Mouse (Mus musculus) lung, embryonic 15.5 days (tissue): ENCODE measurements around the gene Dnajc11. TPM values are rescaled to one million over a fixed set of nuclear protein-coding genes. Genes with fewer than 3 reads are reported as not detected.
A peak's percentile ranks its signal among the peaks of the same experiment; 100 is the strongest.

ENCODE experiments used
- ATAC-seq: fragments of 200-750 bp; cut with Nextera tagmentation; 2 replicates; pipeline ENCODE4 v1.8.0; 2017; ENCODE audit warnings: moderate number of reproducible peaks, borderline replicate concordance; ENCODE audit not compliant: low FRiP score, low TSS enrichment; ENCODE audit errors: extremely low read depth
- H3K27ac ChIP-seq: fragments of 300-500 bp; sonication (generic); 2 replicates; pipeline ENCODE4 v1.5.1; 2015; ENCODE audit warnings: moderate library complexity, mild to moderate bottlenecking, inconsistent platforms
- H3K27me3 ChIP-seq: fragments of 300-500 bp; sonication (generic); 2 replicates; pipeline ENCODE4 v1.6.1; 2015; ENCODE audit warnings: inconsistent platforms
- H3K36me3 ChIP-seq: fragments of 300-500 bp; sonication (generic); 2 replicates; pipeline ENCODE4 v1.6.1; 2015; ENCODE audit warnings: inconsistent platforms
- H3K4me1 ChIP-seq: fragments of 300-500 bp; sonication (generic); 2 replicates; pipeline ENCODE4 v1.6.1; 2015; ENCODE audit warnings: inconsistent platforms
- H3K4me2 ChIP-seq: fragments of 300-500 bp; sonication (generic); 2 replicates; pipeline ENCODE4 v1.6.1; 2015; ENCODE audit warnings: inconsistent platforms, mild to moderate bottlenecking, moderate library complexity
- H3K4me3 ChIP-seq: fragments of 300-500 bp; sonication (generic); 2 replicates; pipeline ENCODE4 v1.5.1; 2015; ENCODE audit warnings: mild to moderate bottlenecking, inconsistent platforms
- H3K9ac ChIP-seq: fragments of 300-500 bp; sonication (generic); 2 replicates; pipeline ENCODE4 v1.6.1; 2015; ENCODE audit warnings: inconsistent platforms
- H3K9me3 ChIP-seq: fragments of 300-500 bp; sonication (generic); 2 replicates; pipeline ENCODE4 v1.6.1; 2016; ENCODE audit warnings: inconsistent platforms
- WGBS: fragments of 180-500 bp; shearing (Covaris S2); methylation state at CpG from one replicate; pipeline ENCODE4 v1.1.7; 2015; 5-methylcytosine and 5-hydroxymethylcytosine counted together
- polyA plus RNA-seq: library from polyadenylated mRNA; unstranded; fragments of >200 nt; fragmentation: Nextera tagmentation; extraction: Ambion mirVana; gene quantifications from 2 replicates; pipeline ENCODE4 v1.2.1, GENCODE M21; 2015

Gene Dnajc11
- polyA plus RNA-seq, 1 experiment from 2014 or later, result 64.4 TPM

GRCm38 (mm10) chr4:151993035-151993434, 59.5 kb downstream of the Dnajc11 start:
- no peaks in the 10 kb centered on the region for H3K9me3 ChIP-seq
- H3K4me1 ChIP-seq, result peaks cover 36% of the 10 kb centered on the region
- WGBS, result 40% methylated on average over 6 of the region's 6 CpGs
- peak overlapping the region; percentile 12 for H3K4me2 ChIP-seq
- H3K27me3 ChIP-seq, result no peaks in the 10 kb centered on the region
- ATAC-seq, result no peak
- H3K9ac ChIP-seq, result 0 out of 2 replicates have a peak overlapping the region, but pooled peaks have one; percentile 7
- H3K36me3 ChIP-seq, result peaks cover 30% of the 10 kb centered on the region
- H3K4me3 ChIP-seq, result no peak overlapping the region; the same call in 1 of the 2 replicates
- H3K27ac ChIP-seq, result 0 out of 2 replicates have a peak overlapping the region, but pooled peaks have one; percentile 15

DNA sequence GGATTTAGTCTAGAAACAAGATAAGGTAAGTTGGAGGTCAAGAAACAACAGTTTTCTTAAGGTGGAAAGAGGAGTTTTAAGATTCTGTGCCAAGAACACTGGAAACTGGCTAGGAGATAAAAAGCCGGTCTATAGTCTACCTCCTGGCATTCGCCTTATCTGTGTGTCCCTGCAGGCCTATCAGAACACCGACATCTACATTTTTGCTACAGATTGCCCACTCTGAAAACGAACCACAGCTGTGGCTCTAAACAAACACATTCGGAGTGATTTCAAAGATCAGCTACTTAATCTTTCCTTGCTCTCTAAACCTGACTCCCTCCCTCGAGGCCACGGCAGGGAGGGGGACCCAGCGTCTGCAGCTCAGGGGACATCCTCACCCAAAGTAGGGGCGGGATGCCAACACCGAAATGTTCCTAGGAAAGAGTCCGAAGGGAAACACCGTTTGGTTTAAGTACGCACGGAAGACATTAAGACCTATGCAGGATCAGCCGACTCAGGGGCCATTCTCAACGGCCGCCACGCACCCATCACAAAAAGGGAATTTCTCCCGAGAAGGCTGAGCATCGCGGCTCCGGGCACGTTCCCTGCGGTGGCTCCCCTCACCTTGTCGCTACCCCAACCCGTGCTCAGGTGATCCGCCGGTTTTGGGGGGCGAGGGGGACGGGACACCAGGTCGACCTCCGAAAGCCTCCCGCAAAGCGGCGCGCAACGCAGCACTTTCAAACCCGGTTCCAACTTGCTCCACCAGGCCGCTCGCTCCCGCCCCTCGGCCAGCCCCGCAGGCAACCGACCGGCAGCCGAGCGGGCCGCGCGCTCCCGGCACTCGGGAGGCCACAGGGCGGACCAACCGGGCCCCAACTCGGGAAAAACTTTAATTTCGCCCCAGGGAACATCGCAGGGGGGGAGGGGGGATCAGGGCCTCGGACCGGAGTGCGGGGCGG, 61.0 kb downstream of the Dnajc11 start:
- Histone ChIP-seq H3K4me2 (peak overlapping the region; percentile 93), H3K9me3 (no peaks in the 10 kb centered on the region), H3K36me3 (peaks cover 30% of the 10 kb centered on the region), H3K4me1 (peaks cover 29% of the 10 kb centered on the region), H3K27me3 (no peaks in the 10 kb centered on the region), H3K4me3 (peak overlapping the region; percentile 100), H3K27ac (peak overlapping the region; percentile 87), H3K9ac (peak overlapping the region; percentile 80)
- WGBS, result 1% methylated on average over 57 of the region's 61 CpGs
- peak; percentile 0; the same call in 1 of the 2 replicates for ATAC-seq

GRCm38 (mm10) chr4:151995371-151996172, 62.1 kb downstream of the Dnajc11 start:
- Histone ChIP-seq H3K4me1 (peaks cover 29% of the 10 kb centered on the region), H3K36me3 (peaks cover 24% of the 10 kb centered on the region), H3K27me3 (no peaks in the 10 kb centered on the region), H3K27ac (peak overlapping the region; percentile 87), H3K9ac (peak overlapping the region; percentile 80), H3K4me3 (peak overlapping the region; percentile 100), H3K9me3 (no peaks in the 10 kb centered on the region), H3K4me2 (peak overlapping the region; percentile 93)
- under 1% methylated on average over 80 of the region's 111 CpGs for WGBS
- peak; percentile 35; the same call in 1 of the 2 replicates for ATAC-seq

DNA sequence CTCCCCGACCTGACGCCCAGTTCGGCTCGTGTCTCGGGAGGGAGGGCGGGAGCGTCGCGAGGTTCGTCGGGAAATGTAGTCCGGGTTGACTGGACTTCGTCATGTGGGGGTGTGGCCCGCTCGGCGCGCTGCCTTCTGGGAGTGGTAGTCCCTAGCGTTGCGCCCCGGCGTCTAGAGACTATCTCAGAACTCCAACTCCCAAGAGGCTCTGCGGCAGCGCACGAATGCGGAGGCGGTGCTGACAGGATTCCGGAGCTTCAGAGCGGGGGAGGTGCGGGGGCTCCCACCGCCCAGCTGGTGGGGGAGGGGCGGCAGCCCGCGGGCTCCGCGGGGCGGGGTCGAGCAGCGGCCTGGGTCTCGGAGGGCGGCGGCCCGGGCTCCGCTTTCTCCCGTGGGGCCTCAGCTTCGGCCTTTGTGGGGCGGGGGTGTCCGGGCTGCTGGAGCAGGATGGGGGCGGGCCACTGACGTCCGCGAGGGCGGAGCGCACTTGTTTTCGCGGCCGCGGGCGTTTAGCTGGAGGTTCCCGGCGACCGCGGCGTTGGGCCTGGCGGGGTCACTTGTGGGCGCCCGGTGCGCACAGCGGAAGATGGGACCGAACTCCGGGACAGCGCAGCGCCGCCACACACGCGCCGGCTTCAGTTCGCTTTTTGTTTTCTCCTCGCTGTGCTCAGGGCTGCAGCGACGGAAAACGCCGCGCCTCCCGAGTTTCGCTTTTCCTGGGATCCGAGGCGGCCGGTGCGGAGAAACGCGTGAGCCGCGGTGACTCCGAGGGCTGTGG, 62.9 kb downstream of the Dnajc11 start, which contains the start of gene Phf13:
Gene Phf13 (minus strand): TSS at position 86 of the 778 bp plus-strand sequence.
- Histone ChIP-seq H3K36me3 (peaks cover 16% of the 10 kb centered on the region), H3K27me3 (no peaks in the 10 kb centered on the region), H3K4me3 (peak within 1 kb of the TSS; percentile 100), H3K9me3 (no peaks in the 10 kb centered on the region), H3K4me2 (peak within 1 kb of the TSS; percentile 93), H3K27ac (peak within 1 kb of the TSS; percentile 87), H3K9ac (peak within 1 kb of the TSS; percentile 80), H3K4me1 (peaks cover 32% of the 10 kb centered on the region)
- WGBS, result 1% methylated on average over 88 of the region's 94 CpGs
- ATAC-seq, result peak; percentile 97

- Histone ChIP-seq H3K4me1 (peaks cover 32% of the 10 kb centered on the region), H3K36me3 (peaks cover 10% of the 10 kb centered on the region), H3K4me3 (peak overlapping the region; percentile 100), H3K27me3 (no peaks in the 10 kb centered on the region), H3K9me3 (no peaks in the 10 kb centered on the region), H3K27ac (peak overlapping the region; percentile 80), H3K4me2 (peak overlapping the region; percentile 66), H3K9ac (peak overlapping the region; percentile 80)
- WGBS, result 1% methylated on average over 13 of the region's 13 CpGs
- no peak for ATAC-seq
Observed at GRCm38 (mm10) chr4:151996951-151997222, 63.4 kb downstream of the Dnajc11 start.

GRCm38 (mm10) chr4:151997701-151998100, 64.2 kb downstream of the Dnajc11 start:
- no peak for ATAC-seq
- Histone ChIP-seq H3K9ac (0 out of 2 replicates have a peak overlapping the region, but pooled peaks have one; percentile 80), H3K9me3 (no peaks in the 10 kb centered on the region), H3K36me3 (peaks cover 2% of the 10 kb centered on the region; the same call in 1 of the 2 replicates), H3K4me1 (peaks cover 30% of the 10 kb centered on the region), H3K4me3 (peak overlapping the region; percentile 100; the same call in 1 of the 2 replicates), H3K4me2 (peak overlapping the region; percentile 66), H3K27ac (no peak overlapping the region), H3K27me3 (no peaks in the 10 kb centered on the region)
- 60% methylated on average over 3 of the region's 3 CpGs for WGBS

DNA sequence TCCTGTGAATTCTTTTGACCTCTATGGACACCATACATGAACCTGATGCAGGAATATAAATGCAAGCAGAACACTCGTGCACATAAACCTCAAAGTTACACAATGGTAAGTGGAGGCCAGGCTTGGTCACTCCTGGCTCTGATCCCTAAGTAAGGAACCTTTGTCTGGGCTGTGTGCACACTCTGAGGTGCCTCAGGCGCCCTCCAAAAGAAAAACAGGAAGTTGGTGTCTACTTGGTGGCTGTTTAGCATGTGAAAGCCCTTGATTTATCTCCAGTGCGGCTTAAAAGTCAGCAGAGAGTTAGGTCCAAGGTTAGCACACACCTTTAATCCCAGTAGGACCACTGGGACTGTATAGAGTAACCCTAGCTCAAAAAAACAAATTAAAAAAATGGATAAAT, 66.0 kb downstream of the Dnajc11 start:
- H3K4me3 ChIP-seq, result no peak overlapping the region
- no peak overlapping the region for H3K4me2 ChIP-seq
- H3K27me3 ChIP-seq, result no peaks in the 10 kb centered on the region
- no peaks in the 10 kb centered on the region for H3K9me3 ChIP-seq
- WGBS, result 61% methylated on average over 3 of the region's 3 CpGs
- ATAC-seq, result no peak
- no peak overlapping the region for H3K27ac ChIP-seq
- H3K4me1 ChIP-seq, result peaks cover 13% of the 10 kb centered on the region
- H3K36me3 ChIP-seq, result no peaks in the 10 kb centered on the region
- no peak overlapping the region for H3K9ac ChIP-seq

GRCm38 (mm10) chr4:152000906-152001305, 67.4 kb downstream of the Dnajc11 start:
- Histone ChIP-seq H3K4me3 (no peak overlapping the region), H3K27ac (no peak overlapping the region), H3K4me1 (peaks cover 10% of the 10 kb centered on the region), H3K4me2 (no peak overlapping the region), H3K9ac (no peak overlapping the region), H3K36me3 (no peaks in the 10 kb centered on the region), H3K9me3 (no peaks in the 10 kb centered on the region), H3K27me3 (no peaks in the 10 kb centered on the region)
- ATAC-seq, result no peak
- 16% methylated on average over 4 of the region's 4 CpGs for WGBS

GRCm38 (mm10) chr4:152001335-152001734, 67.8 kb downstream of the Dnajc11 start:
- Histone ChIP-seq H3K36me3 (no peaks in the 10 kb centered on the region), H3K4me3 (no peak overlapping the region), H3K27me3 (no peaks in the 10 kb centered on the region), H3K27ac (no peak overlapping the region), H3K4me2 (no peak overlapping the region), H3K9me3 (no peaks in the 10 kb centered on the region), H3K9ac (no peak overlapping the region), H3K4me1 (peaks cover 10% of the 10 kb centered on the region)
- 56% methylated on average over 4 of the region's 4 CpGs for WGBS
- no peak for ATAC-seq

- H3K9ac ChIP-seq, result no peak overlapping the region
- peaks cover 17% of the 10 kb centered on the region for H3K4me1 ChIP-seq
- no peak for ATAC-seq
- no peaks in the 10 kb centered on the region for H3K36me3 ChIP-seq
- H3K4me2 ChIP-seq, result no peak overlapping the region
- 67% methylated on average over 3 of the region's 3 CpGs for WGBS
- H3K27ac ChIP-seq, result no peak overlapping the region
- no peaks in the 10 kb centered on the region for H3K9me3 ChIP-seq
- H3K27me3 ChIP-seq, result no peaks in the 10 kb centered on the region
- H3K4me3 ChIP-seq, result no peak overlapping the region
Observed at GRCm38 (mm10) chr4:152002063-152002462, 68.6 kb downstream of the Dnajc11 start.

DNA sequence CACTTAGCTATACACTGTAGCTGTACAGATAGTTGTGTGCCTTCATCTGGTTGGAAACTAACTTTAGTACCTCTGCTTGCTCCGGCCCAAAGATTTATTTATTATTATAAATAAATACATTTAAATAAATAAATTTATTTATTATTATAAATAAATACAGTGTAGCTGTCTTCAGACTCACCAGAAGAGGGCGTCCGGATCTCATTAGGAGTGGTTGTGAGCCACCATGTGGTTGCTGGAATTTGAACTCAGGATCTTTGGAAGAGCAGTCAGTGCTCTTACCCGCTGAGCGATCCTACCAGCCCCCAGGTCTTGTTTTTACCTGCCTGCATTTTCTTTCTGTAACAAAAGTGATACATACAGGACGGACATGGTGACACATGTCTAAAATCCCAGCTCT, 72.6 kb downstream of the Dnajc11 start:
- WGBS, result 80% methylated on average over 6 of the region's 6 CpGs
- no peak overlapping the region for H3K4me2 ChIP-seq
- peaks cover 39% of the 10 kb centered on the region for H3K4me1 ChIP-seq
- no peak for ATAC-seq
- no peak overlapping the region for H3K27ac ChIP-seq
- H3K27me3 ChIP-seq, result no peaks in the 10 kb centered on the region
- no peaks in the 10 kb centered on the region for H3K36me3 ChIP-seq
- no peak overlapping the region for H3K9ac ChIP-seq
- no peak overlapping the region for H3K4me3 ChIP-seq
- H3K9me3 ChIP-seq, result no peaks in the 10 kb centered on the region
